Mouse (Mus musculus): ENCODE measurements around the gene Mlycd. TPM values are rescaled to one million over a fixed set of nuclear protein-coding genes. Genes with fewer than 3 reads are reported as not detected.
"Not testable (repeated sequence)": the region's sequence is repeated elsewhere in the genome, so short reads cannot be mapped to it uniquely, and the experiment has no call there.

The Mlycd gene
- 8.7 to 15.0 TPM (median 10.3 TPM) in 3 replicates for total RNA-seq (2017)

GRCm38 (mm10) chr8:119394524-119395026 lies at the start of gene Mlycd:
Gene Mlycd, plus strand, starts transcription at chr8:119394878.
- ATAC-seq (replicated peaks; ENCODE audit: insufficient number of reproducible peaks, low FRiP score, low TSS enrichment, poor library complexity, severe bottlenecking) = peak; percentile 95

- no peak for ATAC-seq (replicated peaks; ENCODE audit: insufficient number of reproducible peaks, low FRiP score, low TSS enrichment, poor library complexity, severe bottlenecking)
These were observed 49.5 kb upstream of the Mlycd start for GRCm38 (mm10) chr8:119345029-119345682.

GRCm38 (mm10) chr8:119345683-119346075 lies 49.0 kb upstream of the Mlycd start:
- ATAC-seq (replicated peaks; ENCODE audit: insufficient number of reproducible peaks, low FRiP score, low TSS enrichment, poor library complexity, severe bottlenecking) = no peak

GRCm38 (mm10) chr8:119351647-119352046 lies 43.0 kb upstream of the Mlycd start:
- no peak for ATAC-seq (replicated peaks; ENCODE audit: insufficient number of reproducible peaks, low FRiP score, low TSS enrichment, poor library complexity, severe bottlenecking)

GRCm38 (mm10) chr8:119352977-119353658 lies 41.6 kb upstream of the Mlycd start:
- 0 out of 2 replicates have a peak, but pooled peaks have one; percentile 23 for ATAC-seq (replicated peaks; ENCODE audit: insufficient number of reproducible peaks, low FRiP score, low TSS enrichment, poor library complexity, severe bottlenecking)

- peak; percentile 16; the same call in 1 of the 2 replicates for ATAC-seq (replicated peaks; ENCODE audit: insufficient number of reproducible peaks, low FRiP score, low TSS enrichment, poor library complexity, severe bottlenecking)
These were observed 41.0 kb upstream of the Mlycd start for GRCm38 (mm10) chr8:119353659-119354023.

GRCm38 (mm10) chr8:119356631-119357030 lies 38.0 kb upstream of the Mlycd start:
- not testable (repeated sequence) for ATAC-seq (replicated peaks; ENCODE audit: insufficient number of reproducible peaks, low FRiP score, low TSS enrichment, poor library complexity, severe bottlenecking)

- no peak for ATAC-seq (replicated peaks; ENCODE audit: insufficient number of reproducible peaks, low FRiP score, low TSS enrichment, poor library complexity, severe bottlenecking)
These were observed 36.5 kb upstream of the Mlycd start for GRCm38 (mm10) chr8:119358175-119358574.

- peak; percentile 69; the same call in 1 of the 2 replicates for ATAC-seq (replicated peaks; ENCODE audit: insufficient number of reproducible peaks, low FRiP score, low TSS enrichment, poor library complexity, severe bottlenecking)
These were observed 35.8 kb upstream of the Mlycd start for GRCm38 (mm10) chr8:119358836-119359235.

- no peak for ATAC-seq (replicated peaks; ENCODE audit: insufficient number of reproducible peaks, low FRiP score, low TSS enrichment, poor library complexity, severe bottlenecking)
These were observed 33.9 kb upstream of the Mlycd start for GRCm38 (mm10) chr8:119360686-119361295.

- ATAC-seq (replicated peaks; ENCODE audit: insufficient number of reproducible peaks, low FRiP score, low TSS enrichment, poor library complexity, severe bottlenecking) = not testable (repeated sequence)
These were observed 20.0 kb upstream of the Mlycd start for GRCm38 (mm10) chr8:119374716-119375115.

- no peak for ATAC-seq (replicated peaks; ENCODE audit: insufficient number of reproducible peaks, low FRiP score, low TSS enrichment, poor library complexity, severe bottlenecking)
These were observed 16.2 kb upstream of the Mlycd start for GRCm38 (mm10) chr8:119378476-119378875.

- peak; percentile 79; the same call in 1 of the 2 replicates for ATAC-seq (replicated peaks; ENCODE audit: insufficient number of reproducible peaks, low FRiP score, low TSS enrichment, poor library complexity, severe bottlenecking)
These were observed 14.1 kb upstream of the Mlycd start for GRCm38 (mm10) chr8:119380619-119381018.

- peak; percentile 24; the same call in 1 of the 2 replicates for ATAC-seq (replicated peaks; ENCODE audit: insufficient number of reproducible peaks, low FRiP score, low TSS enrichment, poor library complexity, severe bottlenecking)
These were observed 10.2 kb upstream of the Mlycd start for GRCm38 (mm10) chr8:119384478-119384877.

GRCm38 (mm10) chr8:119385854-119386253 lies 8.8 kb upstream of the Mlycd start:
- ATAC-seq (replicated peaks; ENCODE audit: insufficient number of reproducible peaks, low FRiP score, low TSS enrichment, poor library complexity, severe bottlenecking) = no peak

- ATAC-seq (replicated peaks; ENCODE audit: insufficient number of reproducible peaks, low FRiP score, low TSS enrichment, poor library complexity, severe bottlenecking) = no peak
These were observed 7.7 kb upstream of the Mlycd start for GRCm38 (mm10) chr8:119386988-119387387.

GRCm38 (mm10) chr8:119394097-119394496 lies 581 bp upstream of the Mlycd start:
- peak; percentile 5; the same call in 1 of the 2 replicates for ATAC-seq (replicated peaks; ENCODE audit: insufficient number of reproducible peaks, low FRiP score, low TSS enrichment, poor library complexity, severe bottlenecking)

- no peak for ATAC-seq (replicated peaks; ENCODE audit: insufficient number of reproducible peaks, low FRiP score, low TSS enrichment, poor library complexity, severe bottlenecking)
These were observed 633 bp downstream of the Mlycd start for GRCm38 (mm10) chr8:119395072-119395950.

GRCm38 (mm10) chr8:119398558-119398957 lies 3.9 kb downstream of the Mlycd start:
- no peak for ATAC-seq (replicated peaks; ENCODE audit: insufficient number of reproducible peaks, low FRiP score, low TSS enrichment, poor library complexity, severe bottlenecking)

Data from monocyte, adult 5-6 weeks (primary cell).